Comparison of ENCODE assay signal across 17 mouse cellular contexts in genomic region chr5:101998971-101999370, GRCm38 (mm10).
DNase-seq lines count a peak whose midpoint lies in the region; ATAC-seq and TF ChIP-seq lines count a peak whose summit lies in the region.
"Had no signal": no experiment of that assay in that cellular context is flagged by ENCODE, and none has a peak within 500 bp of the region (broad histone marks: within the 10 kb centered on the region; RNA-seq: fewer than 3 reads in every experiment).

No protein-coding gene starts in this region.

- DNase-seq in heart, adult 11 months, result peak; percentile 75
- DNase-seq in heart, adult 8-10 months (ENCODE audit: low spot score), result no peak
- peak; percentile 42 for DNase-seq in lung, postnatal 36 days
- DNase-seq in lung, adult 2 months, result no peak
- no peak for DNase-seq in spleen, postnatal 36 days (ENCODE audit: low spot score in 2 of 2)
- no peak for DNase-seq in layer of hippocampus, adult 8-10 months (ENCODE audit: low spot score in 2 of 2)
- no peak for DNase-seq in layer of hippocampus, adult 2 months (ENCODE audit: low spot score in 2 of 2)
- DNase-seq: adrenal gland, postnatal 25 days; cerebellum, adult 9-11 months; embryo, embryonic 11 days; kidney, adult 18-20 months; lung, postnatal 4 days had no signal

- no peak overlapping the region for H3K4me2 ChIP-seq in limb, embryonic 13.5 days (replicated peaks)
- H3K4me2 ChIP-seq: hindbrain, embryonic 14.5 days; midbrain, embryonic 15.5 days had no signal

- no peak overlapping the region for H3K9ac ChIP-seq in limb, embryonic 13.5 days
- H3K9ac ChIP-seq: hindbrain, embryonic 14.5 days; liver, embryonic 14.5 days; midbrain, embryonic 15.5 days had no signal

- 69% methylated on average over 6 of the region's 6 CpGs for WGBS in lung, adult 2 months
- 50% methylated on average over 6 of the region's 6 CpGs for WGBS in limb, embryonic 13.5 days

- peak; percentile 68; the same call in 1 of the 2 replicates for ATAC-seq in limb, embryonic 13.5 days (ENCODE audit: low FRiP score, low read depth)
- ATAC-seq: midbrain, embryonic 15.5 days had no signal

- H3K27ac ChIP-seq in limb, embryonic 13.5 days, result no peak overlapping the region
- no peak overlapping the region for H3K27ac ChIP-seq in layer of hippocampus, adult 2 months
- H3K27ac ChIP-seq: forebrain, embryonic 10.5 days; hindbrain, embryonic 14.5 days; liver, embryonic 14.5 days; midbrain, embryonic 15.5 days had no signal

- H3K27me3 ChIP-seq in limb, embryonic 13.5 days, result no peaks in the 10 kb centered on the region
- H3K27me3 ChIP-seq: midbrain, embryonic 15.5 days had no signal

- peaks cover 9% of the 10 kb centered on the region for H3K4me1 ChIP-seq in lung, adult 2 months (ENCODE audit: control insufficient read depth, insufficient read depth, low read length)
- H3K4me1 ChIP-seq in limb, embryonic 13.5 days, result peaks cover 19% of the 10 kb centered on the region

- no peaks in the 10 kb centered on the region for H3K36me3 ChIP-seq in limb, embryonic 13.5 days
- H3K36me3 ChIP-seq: midbrain, embryonic 15.5 days had no signal

- no peaks in the 10 kb centered on the region for H3K9me3 ChIP-seq in limb, embryonic 13.5 days
- H3K9me3 ChIP-seq: forebrain, embryonic 10.5 days; midbrain, embryonic 15.5 days had no signal

- TF ChIP-seq CTCF in lung, adult 2 months (IDR thresholded peaks at IDR 0.05; ENCODE audit: insufficient read depth, low read length), result no peak
- no peak for TF ChIP-seq CTCF in layer of hippocampus, adult 2 months (conservative IDR thresholded peaks at IDR 0.05)

- TF ChIP-seq POLR2A in lung, adult 2 months (IDR thresholded peaks at IDR 0.05; ENCODE audit: borderline replicate concordance, extremely low read depth, low read depth, low read length), result no peak

- H3K4me3 ChIP-seq in lung, adult 2 months (replicated peaks; ENCODE audit: extremely low read depth, low read depth, low read length), result no peak overlapping the region
- no peak overlapping the region for H3K4me3 ChIP-seq in limb, embryonic 13.5 days
- no peak overlapping the region for H3K4me3 ChIP-seq in layer of hippocampus, adult 2 months
- H3K4me3 ChIP-seq: forebrain, embryonic 10.5 days; midbrain, embryonic 15.5 days had no signal

Comparison
In these comparisons a context has a peak if more than half of its experiments do, and no peak if none do; other contexts are left out.
1. DNase-seq: peak in heart, adult 11 months (single experiment) and lung, postnatal 36 days (single experiment); none in heart, adult 8-10 months (single experiment), lung, adult 2 months (single experiment), spleen, postnatal 36 days (0 of 2), layer of hippocampus, adult 8-10 months (0 of 2) and layer of hippocampus, adult 2 months (0 of 2).